Mouse (Mus musculus): ENCODE measurements at regions not wholly inside any gene's neighbourhood (a gene's known extent, or its start where the extent isn't known, plus 50 kb on each side); places are given as distances from the start of the nearest gene placed in this dataset.

DNA sequence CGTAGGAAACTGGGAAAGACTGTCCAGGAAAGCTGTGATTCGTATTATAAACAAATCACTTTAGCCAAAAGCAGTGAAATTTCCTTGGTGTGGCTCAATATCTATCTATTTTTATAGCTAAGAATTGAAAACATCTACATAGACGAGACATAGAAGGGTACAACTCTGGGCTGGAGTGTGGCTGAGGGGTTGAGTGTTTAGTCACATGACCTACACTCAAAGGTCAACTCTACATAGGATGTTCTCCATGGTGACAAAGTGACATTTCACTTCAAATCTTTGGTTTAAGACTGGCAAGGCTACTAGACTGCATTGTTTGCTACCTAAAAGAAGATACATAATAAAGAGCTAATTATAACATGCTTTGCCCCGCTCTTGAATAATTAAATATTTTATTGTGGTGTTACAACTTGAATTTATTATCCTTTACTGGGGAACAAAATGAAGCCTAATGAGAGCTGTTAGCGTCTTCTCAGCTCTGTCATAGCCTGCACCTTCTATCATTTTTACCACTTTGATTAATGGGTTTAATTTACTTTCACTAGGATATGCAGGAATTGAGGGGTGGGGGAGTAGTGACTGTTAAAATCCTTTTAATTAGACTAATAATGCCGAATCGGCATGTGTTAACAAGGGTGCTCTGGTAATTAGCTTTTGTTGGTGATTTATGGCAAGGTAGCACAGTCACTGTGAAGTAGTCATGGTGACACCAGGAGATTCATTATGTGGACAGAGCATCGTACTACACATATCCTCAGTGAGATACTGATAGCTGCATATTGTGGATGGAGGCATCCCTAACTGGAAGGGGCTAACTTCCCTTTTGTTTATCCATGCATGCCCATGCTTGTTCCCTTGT lies 57.7 kb upstream of the Gm10234 start:
- no peak overlapping the region for H3K4me3 ChIP-seq (ENCODE audit: low read depth, low read length)
- no peaks in the 10 kb centered on the region for H3K36me3 ChIP-seq (ENCODE audit: control insufficient read depth, insufficient read depth, low read length)
- H3K4me2 ChIP-seq (ENCODE audit: low read length): no peak overlapping the region
- 82% methylated on average over 8 of the region's 8 CpGs for WGBS
- H3K4me1 ChIP-seq (replicated peaks; ENCODE audit: control insufficient read depth, insufficient read depth, low read length): no peaks in the 10 kb centered on the region
- no peak overlapping the region for H3K27ac ChIP-seq (ENCODE audit: low read depth)
- no peaks in the 10 kb centered on the region for H3K27me3 ChIP-seq (replicated peaks; ENCODE audit: control insufficient read depth, insufficient read depth, low read length)
- no peak for DNase-seq (ENCODE audit: low spot score)
- ATAC-seq (replicated peaks; ENCODE audit: low FRiP score, low TSS enrichment, low read depth): no peak
- H3K9ac ChIP-seq (ENCODE audit: low read length): no peak overlapping the region
- no peaks in the 10 kb centered on the region for H3K9me3 ChIP-seq (ENCODE audit: control insufficient read depth, low read length)

DNA sequence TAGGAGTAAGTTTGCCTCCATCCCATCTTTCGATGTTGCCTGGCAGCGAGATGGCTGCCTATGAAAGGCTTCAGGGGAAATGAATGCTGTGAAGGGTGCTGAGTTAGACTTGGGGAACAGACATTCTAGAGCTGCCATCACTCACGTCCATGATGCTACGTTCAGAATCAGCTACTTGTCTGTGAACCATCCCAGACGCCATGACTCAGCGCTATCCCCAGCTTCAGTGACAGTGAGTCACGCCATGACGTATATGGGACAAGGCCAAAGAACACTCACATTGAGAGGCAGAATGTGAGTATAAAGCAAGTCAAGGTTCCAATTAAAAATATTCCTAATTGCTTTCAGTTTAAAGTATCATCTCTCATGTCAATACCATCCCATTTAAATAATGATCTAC lies 52.4 kb upstream of the Gm10234 start:
- H3K9me3 ChIP-seq (ENCODE audit: control insufficient read depth, low read length): no peaks in the 10 kb centered on the region
- no peaks in the 10 kb centered on the region for H3K36me3 ChIP-seq (ENCODE audit: control insufficient read depth, insufficient read depth, low read length)
- no peak for ATAC-seq (replicated peaks; ENCODE audit: low FRiP score, low TSS enrichment, low read depth)
- H3K9ac ChIP-seq (ENCODE audit: low read length): no peak overlapping the region
- H3K27ac ChIP-seq (ENCODE audit: low read depth): no peak overlapping the region
- DNase-seq (ENCODE audit: low spot score): no peak
- no peaks in the 10 kb centered on the region for H3K27me3 ChIP-seq (replicated peaks; ENCODE audit: control insufficient read depth, insufficient read depth, low read length)
- no peak overlapping the region for H3K4me3 ChIP-seq (ENCODE audit: low read depth, low read length)
- H3K4me2 ChIP-seq (ENCODE audit: low read length): no peak overlapping the region
- H3K4me1 ChIP-seq (replicated peaks; ENCODE audit: control insufficient read depth, insufficient read depth, low read length): no peaks in the 10 kb centered on the region
- WGBS: 92% methylated on average over 8 of the region's 8 CpGs
